Mouse (Mus musculus) adrenal gland, postnatal 14 days (tissue): ENCODE measurements around the gene Mark3. TPM values are rescaled to one million over a fixed set of nuclear protein-coding genes. Genes with fewer than 3 reads are reported as not detected.
"Not testable (repeated sequence)": the region's sequence is repeated elsewhere in the genome, so short reads cannot be mapped to it uniquely, and the experiment has no call there.

Experiments used
- DNase-seq: peaks from one replicate; pipeline ENCODE4 v3.0.0; 2021; ENCODE audit warnings: mixed read lengths
- total RNA-seq: library from RNA; stranded (reverse); gene quantifications from 2 replicates; pipeline ENCODE4 v1.2.3, GENCODE M21; 2021

Mark3 gene
- total RNA-seq, 1 experiment from 2014 or later = 98.3 TPM

GRCm38 (mm10) chr12:111648061-111648645 is 73.8 kb downstream of the Mark3 start:
- peak; percentile 76 for DNase-seq

GRCm38 (mm10) chr12:111652953-111653352 is 78.6 kb downstream of the Mark3 start:
- no peak for DNase-seq

- DNase-seq = peak; percentile 83
Observed at GRCm38 (mm10) chr12:111653434-111653833, 79.1 kb downstream of the Mark3 start.

GRCm38 (mm10) chr12:111655695-111656094 is 81.4 kb downstream of the Mark3 start:
- no peak for DNase-seq

- DNase-seq = no peak
Observed at GRCm38 (mm10) chr12:111659331-111659730, 85.0 kb downstream of the Mark3 start.

GRCm38 (mm10) chr12:111660628-111661027 is 86.3 kb downstream of the Mark3 start:
- no peak for DNase-seq

- not testable (repeated sequence) for DNase-seq
Observed at GRCm38 (mm10) chr12:111661554-111661953, 87.2 kb downstream of the Mark3 start.

- no peak for DNase-seq
Observed at GRCm38 (mm10) chr12:111663228-111664143, 89.2 kb downstream of the Mark3 start.

- peak; percentile 54 for DNase-seq
Observed at GRCm38 (mm10) chr12:111664144-111664634, 89.9 kb downstream of the Mark3 start.

GRCm38 (mm10) chr12:111665041-111665880 is 90.9 kb downstream of the Mark3 start:
- peak; percentile 40 for DNase-seq

GRCm38 (mm10) chr12:111666380-111666779 is 92.1 kb downstream of the Mark3 start:
- no peak for DNase-seq

GRCm38 (mm10) chr12:111667421-111667820 is 93.1 kb downstream of the Mark3 start:
- DNase-seq = no peak

- DNase-seq = peak; percentile 98
Observed at GRCm38 (mm10) chr12:111668457-111668912, 94.2 kb downstream of the Mark3 start.

- DNase-seq = no peak
Observed at GRCm38 (mm10) chr12:111669000-111669788, 94.9 kb downstream of the Mark3 start.

- no peak for DNase-seq
Observed at GRCm38 (mm10) chr12:111669961-111670360, 95.6 kb downstream of the Mark3 start.

- DNase-seq = peak; percentile 65
Observed at GRCm38 (mm10) chr12:111670371-111670971, 96.1 kb downstream of the Mark3 start.

GRCm38 (mm10) chr12:111670976-111671375 is 96.7 kb downstream of the Mark3 start:
- no peak for DNase-seq

GRCm38 (mm10) chr12:111671431-111671902 is 97.1 kb downstream of the Mark3 start:
- DNase-seq = peak; percentile 64

GRCm38 (mm10) chr12:111672176-111672575 is 97.9 kb downstream of the Mark3 start, which contains the start of gene Ckb:
Gene Ckb, minus strand, starts transcription at chr12:111672338.
- DNase-seq = peak; percentile 85

- DNase-seq = no peak
Observed at GRCm38 (mm10) chr12:111672581-111672980, 98.3 kb downstream of the Mark3 start.
